Mouse (Mus musculus) lung, postnatal 0 days (tissue): Measurements from ENCODE around the gene Gbf1.

Experiments
- CTCF ChIP-seq: IDR thresholded peaks from 2 replicates; pipeline ENCODE4 v1.5.1; 2016; ENCODE audit warnings: antibody characterized with exemption, mild to moderate bottlenecking
- EP300 ChIP-seq: IDR thresholded peaks from 2 replicates; pipeline ENCODE4 v1.6.1; 2016; ENCODE audit warnings: antibody characterized with exemption, mild to moderate bottlenecking, control low read depth

- TF ChIP-seq CTCF = no peak
- TF ChIP-seq EP300 = no peak
Measured at GRCm38 (mm10) chr19:46175173-46175572, 22.9 kb downstream of the Gbf1 start.
